Mouse (Mus musculus) spleen, postnatal 4 days (tissue): ENCODE measurements at regions not wholly inside any gene's neighbourhood (a gene's known extent, or its start where the extent isn't known, plus 50 kb on each side); places are given as distances from the start of the nearest gene placed in this dataset.
A peak's percentile ranks its signal among the peaks of the same experiment; 100 is the strongest.

Experiments
- DNase-seq, 2 experiments: peaks; one replicate each; pipeline ENCODE4 v3.0.0; 2022; ENCODE audit warnings: low spot score in 2 of 2

- no peak for DNase-seq
These were observed 63.6 kb downstream of the 4930564D02Rik start for GRCm38 (mm10) chr3:105130228-105130627.

GRCm38 (mm10) chr3:105131053-105131452 is 64.4 kb downstream of the 4930564D02Rik start:
- no peak for DNase-seq

GRCm38 (mm10) chr3:105133011-105133410 is 66.4 kb downstream of the 4930564D02Rik start:
- DNase-seq = no peak

GRCm38 (mm10) chr3:105141170-105141971 is 74.7 kb downstream of the 4930564D02Rik start:
- DNase-seq = no peak

- DNase-seq = no peak
These were observed 76.0 kb downstream of the 4930564D02Rik start for GRCm38 (mm10) chr3:105142631-105143030.

DNA sequence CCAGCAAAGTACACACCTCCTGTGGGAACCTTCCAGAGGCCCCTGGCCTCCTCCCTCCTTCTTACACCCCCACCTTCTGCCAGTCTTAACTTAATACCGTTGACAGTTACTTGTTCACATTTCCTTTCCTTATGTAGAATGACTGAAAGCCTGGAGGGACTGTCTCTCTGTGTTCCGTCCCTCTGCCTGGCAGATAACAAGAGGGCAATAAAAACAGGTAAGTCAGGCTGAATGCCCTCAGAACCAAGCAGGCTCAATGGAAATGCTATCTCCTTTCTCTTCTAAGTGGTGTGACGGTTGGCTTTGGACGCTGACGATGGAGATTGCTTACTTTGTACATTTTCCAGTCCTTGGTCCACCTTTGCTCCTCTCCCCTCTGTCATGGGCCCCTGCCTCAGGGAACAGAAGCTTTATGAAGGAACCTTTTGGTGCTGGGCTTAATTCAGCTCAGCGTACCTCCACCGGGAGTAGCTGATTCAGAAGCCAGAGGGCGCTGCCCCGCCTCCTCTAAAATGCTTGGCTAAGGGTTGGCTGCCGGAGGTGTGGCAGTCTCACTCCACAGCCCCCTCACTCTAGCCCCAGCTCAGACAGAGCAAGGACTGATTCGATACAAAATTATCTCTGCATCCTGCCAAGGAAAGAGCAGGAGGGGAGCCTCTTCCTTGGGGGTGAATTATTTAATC is 85.0 kb downstream of the 4930564D02Rik start:
- no peak for DNase-seq

DNA sequence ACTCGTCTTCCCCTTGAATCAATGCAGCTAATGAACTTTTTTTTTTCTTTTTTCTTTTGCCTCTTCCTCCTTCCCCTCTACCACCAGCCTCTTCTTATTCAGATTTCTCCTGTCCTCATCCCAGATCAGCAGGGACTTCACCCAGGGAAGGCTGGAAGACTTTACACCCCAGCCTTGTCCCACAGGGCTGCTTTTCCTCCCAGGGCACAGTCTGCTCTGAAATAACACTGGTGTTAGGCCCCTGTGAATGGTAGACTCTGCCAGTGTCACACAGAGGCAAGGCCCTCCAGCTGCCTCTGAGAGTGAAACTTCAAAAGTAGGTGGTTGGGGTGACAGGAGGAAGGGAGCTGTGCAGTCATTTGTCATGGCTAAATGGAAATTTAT is 85.5 kb downstream of the 4930564D02Rik start:
- DNase-seq = no peak

- no peak for DNase-seq
These were observed 91.7 kb downstream of the 4930564D02Rik start for GRCm38 (mm10) chr3:105158376-105158775.

- DNase-seq = peak; percentile 29 to 72
These were observed 98.7 kb downstream of the 4930564D02Rik start for GRCm38 (mm10) chr3:105165355-105165754.

GRCm38 (mm10) chr3:105169117-105169516 is 102.5 kb downstream of the 4930564D02Rik start:
- DNase-seq = no peak

DNA sequence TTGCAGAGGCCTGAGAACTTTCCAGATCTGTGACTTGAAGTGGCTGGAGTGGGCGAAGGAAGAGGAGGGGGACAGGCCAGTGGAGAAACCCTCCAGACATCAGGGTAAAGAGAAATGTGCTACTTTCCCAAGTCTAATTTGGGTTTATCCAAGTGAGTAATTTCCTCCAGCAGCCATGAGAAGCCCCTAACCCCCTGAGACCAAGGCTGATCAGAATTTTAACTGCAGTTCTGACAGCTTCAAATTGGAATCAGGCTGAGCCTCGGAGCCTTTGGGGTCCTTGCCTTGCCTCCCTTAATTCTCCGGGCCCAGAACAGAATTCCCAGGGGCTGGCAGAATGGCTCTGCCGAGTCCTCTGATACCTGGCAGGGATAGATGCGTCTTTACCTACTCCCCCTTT is 104.9 kb downstream of the 4930564D02Rik start:
- DNase-seq = no peak

GRCm38 (mm10) chr3:105172054-105172453 is 105.4 kb downstream of the 4930564D02Rik start:
- no peak for DNase-seq

DNA sequence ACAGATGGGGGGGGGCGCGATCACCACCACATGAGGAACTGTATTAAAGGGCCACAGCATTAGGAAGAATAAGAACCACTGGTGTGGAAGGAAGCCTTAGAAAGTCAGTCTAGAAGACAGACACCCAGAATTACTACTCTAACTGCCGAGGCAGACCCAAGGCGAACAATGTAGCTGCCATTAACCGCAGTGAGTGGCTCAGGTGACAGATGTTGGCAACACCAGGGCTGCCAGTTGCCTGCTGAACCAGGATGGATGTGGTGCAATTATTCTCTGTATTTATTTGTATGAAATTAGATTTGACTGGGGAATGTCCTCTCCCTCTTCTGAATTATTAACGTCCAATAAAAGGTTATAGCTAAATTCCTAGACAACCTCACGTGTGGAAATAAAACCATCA is 124.7 kb downstream of the 4930564D02Rik start:
- no peak for DNase-seq

DNA sequence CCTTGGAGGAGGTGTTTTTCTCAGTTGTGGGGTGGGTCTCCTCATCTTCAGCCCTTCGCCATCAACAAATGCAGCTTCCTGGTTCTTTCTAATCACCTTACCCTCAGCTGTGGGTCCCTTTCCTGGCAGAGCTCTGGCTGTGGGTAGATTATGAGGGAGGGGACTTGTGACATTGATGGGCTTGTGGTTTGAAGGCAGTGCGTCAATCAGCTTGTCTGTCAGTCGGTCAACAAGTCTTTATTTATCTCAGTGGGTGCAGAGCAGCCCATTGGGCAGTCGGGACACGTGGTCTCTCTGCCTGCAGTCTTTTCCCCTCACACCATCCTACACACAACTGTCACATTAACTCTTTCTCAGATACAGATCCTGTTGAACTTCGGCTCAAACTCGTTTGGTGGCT is 125.2 kb downstream of the 4930564D02Rik start:
- DNase-seq = no peak

DNA sequence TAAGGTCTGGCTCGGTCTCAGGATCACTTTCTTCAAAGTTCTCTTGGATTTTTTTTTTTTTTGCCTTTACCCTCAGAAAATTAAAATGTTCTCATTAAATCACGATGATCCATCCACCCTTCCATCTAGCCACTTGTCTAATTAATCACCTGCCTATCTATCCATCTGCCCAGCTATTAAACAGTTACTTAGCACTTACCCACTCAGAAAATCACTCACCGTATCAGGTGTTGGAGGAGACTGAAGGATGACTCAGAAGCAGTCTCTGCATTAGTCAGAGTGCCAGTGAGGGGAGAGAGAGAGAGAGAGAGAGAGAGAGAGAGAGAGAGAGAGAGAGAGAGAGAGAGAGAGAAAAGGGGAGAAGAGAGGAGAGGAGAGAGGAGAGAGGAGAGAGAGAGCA is 134.1 kb downstream of the 4930564D02Rik start:
- DNase-seq = no peak

DNA sequence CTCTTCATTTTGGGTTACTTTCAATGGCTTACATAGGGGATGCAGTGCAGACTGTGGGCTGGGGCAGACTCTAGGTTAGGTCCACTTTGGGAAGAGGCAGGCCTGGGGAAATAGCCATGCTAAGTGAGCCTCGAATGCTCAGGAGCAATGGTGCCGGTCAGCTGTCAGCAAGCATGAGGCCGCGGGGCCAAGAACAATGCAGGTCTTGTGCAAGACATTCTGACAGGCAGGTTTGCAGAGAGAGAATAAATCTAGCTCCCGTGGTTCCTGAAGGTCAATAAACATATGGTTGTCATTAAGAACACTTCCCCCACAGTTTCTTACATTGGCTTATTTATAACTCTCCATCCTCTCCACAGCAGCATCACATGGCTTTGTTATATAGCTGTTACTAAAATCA is 142.5 kb downstream of the 4930564D02Rik start:
- DNase-seq = no peak

- no peak for DNase-seq
These were observed 144.4 kb downstream of the 4930564D02Rik start for GRCm38 (mm10) chr3:105211023-105211422.

DNA sequence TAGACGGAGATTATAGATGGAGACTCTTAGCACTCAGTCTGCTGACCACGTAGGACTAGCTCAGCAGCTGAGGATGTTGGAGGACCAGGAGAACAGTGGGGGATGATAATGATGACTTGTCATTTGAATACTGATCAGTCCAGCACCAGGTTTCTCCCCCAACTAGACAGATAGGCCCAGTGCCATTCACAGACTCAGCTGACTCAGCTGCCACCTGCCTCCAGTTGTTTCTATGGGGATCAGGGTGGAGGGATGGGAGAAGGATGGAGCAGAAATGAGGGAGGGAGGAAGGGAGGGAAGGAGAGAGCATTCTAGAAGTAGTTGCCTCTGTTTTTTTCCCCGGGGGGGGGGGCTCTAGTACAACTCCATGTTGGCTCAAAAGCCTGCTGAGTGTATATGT is 145.1 kb downstream of the 4930564D02Rik start:
- no peak for DNase-seq

GRCm38 (mm10) chr3:105214867-105215266 is 148.2 kb downstream of the 4930564D02Rik start:
- no peak for DNase-seq

DNA sequence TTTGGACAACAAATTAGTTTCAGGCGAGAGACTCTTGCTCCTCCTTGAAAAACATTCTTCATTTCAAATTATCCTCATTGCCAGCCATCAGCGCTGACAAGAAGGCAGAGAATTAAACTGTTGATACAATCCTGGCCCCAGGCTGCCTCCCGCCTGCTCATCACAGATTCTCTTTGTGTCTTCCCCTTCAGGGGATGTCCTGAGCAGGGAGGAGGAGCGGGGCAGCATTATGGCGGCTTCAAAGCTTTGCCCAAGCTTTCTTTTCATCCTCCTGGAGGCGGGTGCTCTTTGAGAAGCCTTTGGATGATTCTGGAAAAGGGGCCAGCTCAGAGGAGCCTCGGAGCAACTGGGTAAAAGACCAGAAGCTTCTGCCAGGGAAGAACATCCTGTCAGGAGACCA is 149.1 kb downstream of the 4930564D02Rik start:
- DNase-seq = no peak

GRCm38 (mm10) chr3:105219630-105220029 is 153.0 kb downstream of the 4930564D02Rik start:
- no peak for DNase-seq

DNA sequence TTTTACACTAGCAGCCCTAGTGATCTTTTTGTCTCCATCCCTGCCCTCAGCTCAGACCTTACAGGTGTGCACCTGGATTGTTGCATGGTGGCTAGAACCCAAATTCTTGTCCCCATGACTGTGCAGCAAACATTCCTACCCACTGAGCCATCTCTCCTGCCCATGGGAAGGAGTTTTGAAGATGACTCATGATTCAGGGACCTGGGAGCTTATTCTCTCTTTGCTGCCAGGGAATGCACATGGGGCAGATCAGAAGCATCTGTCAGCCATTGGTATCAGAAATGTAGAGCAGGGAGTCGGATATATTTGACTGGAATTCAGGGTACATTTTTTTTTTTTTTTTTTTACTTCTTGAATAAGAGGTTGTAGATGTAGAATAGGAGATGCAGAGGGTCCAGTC is 154.0 kb downstream of the 4930564D02Rik start:
- no peak for DNase-seq

GRCm38 (mm10) chr3:105222925-105223324 is 156.3 kb downstream of the 4930564D02Rik start:
- DNase-seq = no peak
